Mouse (Mus musculus) c-Kit-positive CD71-positive TER-119-positive erythroid progenitor cells, embryonic 14.5 days (primary cell): ENCODE data around the gene Spast.
"Not testable (repeated sequence)": the region's sequence is repeated elsewhere in the genome, so short reads cannot be mapped to it uniquely, and the experiment has no call there.

Experiments used
- DNase-seq: peaks from one replicate; pipeline ENCODE4 v3.0.0-alpha.2; 2013; ENCODE audit warnings: low spot score

The Spast gene

DNA sequence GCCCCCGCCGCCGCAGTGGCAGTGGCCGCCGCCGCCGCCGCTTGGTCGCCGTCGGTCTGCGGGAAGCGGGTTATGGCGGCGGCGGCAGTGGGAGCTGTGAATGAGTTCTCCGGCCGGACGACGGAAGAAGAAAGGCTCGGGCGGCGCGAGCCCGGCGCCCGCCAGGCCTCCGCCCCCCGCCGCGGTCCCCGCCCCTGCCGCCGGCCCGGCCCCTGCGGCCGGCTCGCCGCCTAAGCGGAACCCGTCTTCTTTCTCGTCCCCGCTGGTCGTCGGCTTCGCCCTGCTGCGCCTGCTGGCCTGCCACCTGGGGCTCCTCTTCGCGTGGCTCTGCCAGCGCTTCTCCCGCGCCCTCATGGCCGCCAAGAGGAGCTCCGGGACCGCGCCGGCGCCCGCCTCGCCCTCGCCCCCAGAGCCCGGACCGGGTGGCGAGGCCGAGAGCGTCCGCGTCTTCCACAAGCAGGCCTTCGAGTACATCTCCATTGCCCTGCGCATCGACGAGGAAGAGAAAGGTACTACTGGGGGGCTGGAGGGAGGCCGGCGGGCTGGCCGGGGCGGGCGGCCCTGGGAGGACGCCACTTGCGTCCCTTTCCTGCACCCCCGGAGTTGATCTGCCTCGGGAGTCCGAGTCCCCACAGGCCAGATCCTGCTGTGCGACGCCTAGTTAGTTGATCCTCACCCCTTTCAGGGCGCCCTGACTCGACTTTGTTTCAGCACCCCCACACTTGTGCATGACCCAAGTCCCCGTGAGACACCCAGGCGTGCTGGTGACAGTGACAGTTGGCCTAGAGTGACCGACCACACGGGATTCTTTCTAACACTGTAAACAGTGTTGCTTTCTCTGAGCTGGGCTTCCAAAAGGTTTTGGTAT lies at the start of gene Spast:
Gene Spast, plus strand, starts transcription at position 51 of the 868 bp plus-strand sequence.
- DNase-seq = peak; percentile 48

DNA sequence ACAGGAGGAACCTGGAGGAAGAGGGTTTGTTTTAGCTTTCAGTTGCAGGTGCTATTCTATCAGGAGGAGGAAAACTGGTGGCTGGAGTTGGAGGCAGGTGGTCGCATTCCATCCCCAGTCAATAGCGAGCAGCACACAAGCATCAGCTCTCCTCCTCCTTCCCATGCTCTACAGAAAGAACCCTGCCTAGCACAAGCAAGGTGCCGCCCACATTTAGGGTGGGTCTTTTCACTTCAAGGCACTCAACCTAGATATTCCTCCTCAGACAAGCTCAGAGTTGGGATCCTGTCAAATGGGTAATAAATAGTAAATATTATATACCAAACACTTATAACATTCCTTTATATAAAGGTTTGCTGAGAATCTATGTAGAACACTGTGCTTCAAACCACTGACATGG lies 48.6 kb upstream of the Spast start:
- DNase-seq = no peak

DNA sequence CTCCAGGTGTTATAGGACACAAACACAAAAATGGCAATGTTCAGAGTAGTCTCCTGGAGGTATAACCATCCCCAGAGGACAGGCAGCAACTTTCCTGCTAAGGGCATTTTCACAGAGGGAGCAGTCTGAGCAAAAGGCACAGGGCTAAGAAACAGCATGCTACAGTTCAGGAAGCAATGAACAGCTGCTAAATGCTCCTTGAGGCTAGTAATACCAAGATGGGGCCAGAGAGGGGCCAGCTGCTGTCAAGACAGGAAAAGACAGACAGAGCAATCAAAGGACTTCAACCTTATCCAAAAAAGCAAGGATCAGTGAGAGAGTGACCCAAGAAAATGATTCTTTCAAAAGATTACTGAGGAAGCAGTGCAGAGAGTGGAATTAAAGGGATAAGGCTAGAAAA lies 47.9 kb upstream of the Spast start:
- no peak for DNase-seq

DNA sequence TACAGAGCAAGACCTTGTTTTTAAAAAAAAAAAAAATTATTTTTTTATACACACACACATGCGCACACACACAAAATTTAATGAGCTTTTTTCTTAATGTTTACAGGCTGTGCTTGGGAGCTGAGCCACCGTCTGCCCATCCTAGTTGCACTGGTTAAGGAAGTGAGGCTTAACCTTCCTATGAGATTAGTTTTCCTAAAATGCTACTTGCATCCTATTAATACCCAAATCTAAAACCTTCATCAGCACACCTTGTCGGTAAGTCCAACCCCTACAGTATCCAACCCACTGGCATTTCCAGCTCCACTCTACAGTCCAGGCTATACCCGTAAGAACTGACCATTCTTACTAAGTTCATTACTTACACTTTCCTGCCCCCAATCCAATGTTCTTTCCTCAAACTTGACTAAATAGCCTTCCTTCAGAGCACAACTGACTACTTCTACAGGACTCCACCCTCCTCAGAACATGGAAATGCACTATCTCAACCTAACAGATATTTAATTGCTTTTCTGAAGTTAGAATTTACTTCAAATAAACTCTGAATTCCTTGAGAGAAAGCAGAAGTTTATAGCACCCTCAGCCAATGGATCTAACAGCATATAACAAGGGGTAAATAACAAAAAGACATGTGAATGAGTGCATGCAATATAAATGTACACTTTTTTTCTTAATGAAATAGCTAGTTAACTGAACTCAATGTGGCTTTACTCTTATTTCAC lies 47.0 kb upstream of the Spast start:
- no peak for DNase-seq

DNA sequence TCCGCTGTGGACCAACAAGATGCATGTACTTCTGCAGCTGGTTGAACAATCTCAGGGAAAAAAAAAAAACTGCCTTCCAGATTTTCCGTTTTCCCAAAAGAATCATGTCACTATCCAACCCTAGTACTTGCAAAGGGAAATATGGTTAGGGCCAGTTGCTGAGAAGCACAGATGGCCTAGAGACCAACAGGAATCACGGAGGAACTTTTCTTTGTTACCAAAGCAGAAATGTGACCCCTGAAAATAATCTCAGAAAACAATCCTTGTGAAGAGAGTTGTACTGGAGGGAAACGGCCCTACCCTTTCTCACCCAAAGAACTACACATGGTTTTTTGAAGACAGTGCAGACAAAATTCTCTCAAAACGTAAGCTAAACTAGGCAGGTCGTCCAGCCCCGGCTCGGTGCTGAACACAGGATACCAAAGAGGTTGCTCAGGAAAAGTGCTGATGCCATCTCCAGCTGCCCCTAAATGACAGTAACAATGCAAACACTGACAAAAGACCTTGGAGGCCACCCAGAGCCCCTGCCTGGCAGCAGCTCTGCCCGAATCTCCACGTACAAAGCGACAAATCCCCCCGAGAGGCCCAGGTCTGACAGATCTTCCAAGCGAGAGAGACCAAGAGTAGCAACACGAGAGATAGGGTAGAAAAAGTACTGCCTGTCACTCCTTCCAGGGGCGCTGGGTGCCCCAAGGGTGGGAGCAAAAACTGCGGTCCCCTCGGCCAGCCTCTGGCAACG lies 44.9 kb upstream of the Spast start:
- DNase-seq = no peak

DNA sequence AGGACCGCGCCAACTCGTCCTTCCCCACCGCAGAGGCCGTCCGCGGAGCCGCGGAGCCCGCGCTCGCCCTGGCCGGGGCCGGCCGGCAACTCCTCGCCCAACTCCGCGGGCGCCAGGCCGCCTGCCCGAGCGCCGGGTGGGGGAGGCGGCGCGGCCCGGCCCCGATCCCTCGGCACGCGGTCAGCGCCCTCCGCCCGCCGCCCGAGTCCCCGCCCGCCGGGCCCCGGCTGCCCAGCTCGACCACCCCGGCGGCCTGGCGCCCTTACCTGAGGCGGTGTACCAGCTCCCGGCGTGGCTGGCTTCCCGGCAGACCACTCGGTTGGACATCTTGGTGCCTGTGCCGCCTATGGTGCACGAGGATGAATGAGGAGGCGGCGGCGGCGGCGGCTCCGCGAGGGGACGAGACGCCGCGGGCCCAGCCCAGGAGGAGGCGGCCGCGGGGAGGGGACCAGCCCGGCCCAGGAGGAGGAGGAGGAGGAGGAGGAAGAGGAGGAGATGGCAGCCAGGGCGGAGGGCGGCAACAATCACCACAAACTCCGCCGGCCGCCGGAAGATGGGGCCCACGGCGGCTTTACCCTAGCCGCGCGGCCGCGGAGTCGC lies 44.3 kb upstream of the Spast start:
- DNase-seq = peak; percentile 72

DNA sequence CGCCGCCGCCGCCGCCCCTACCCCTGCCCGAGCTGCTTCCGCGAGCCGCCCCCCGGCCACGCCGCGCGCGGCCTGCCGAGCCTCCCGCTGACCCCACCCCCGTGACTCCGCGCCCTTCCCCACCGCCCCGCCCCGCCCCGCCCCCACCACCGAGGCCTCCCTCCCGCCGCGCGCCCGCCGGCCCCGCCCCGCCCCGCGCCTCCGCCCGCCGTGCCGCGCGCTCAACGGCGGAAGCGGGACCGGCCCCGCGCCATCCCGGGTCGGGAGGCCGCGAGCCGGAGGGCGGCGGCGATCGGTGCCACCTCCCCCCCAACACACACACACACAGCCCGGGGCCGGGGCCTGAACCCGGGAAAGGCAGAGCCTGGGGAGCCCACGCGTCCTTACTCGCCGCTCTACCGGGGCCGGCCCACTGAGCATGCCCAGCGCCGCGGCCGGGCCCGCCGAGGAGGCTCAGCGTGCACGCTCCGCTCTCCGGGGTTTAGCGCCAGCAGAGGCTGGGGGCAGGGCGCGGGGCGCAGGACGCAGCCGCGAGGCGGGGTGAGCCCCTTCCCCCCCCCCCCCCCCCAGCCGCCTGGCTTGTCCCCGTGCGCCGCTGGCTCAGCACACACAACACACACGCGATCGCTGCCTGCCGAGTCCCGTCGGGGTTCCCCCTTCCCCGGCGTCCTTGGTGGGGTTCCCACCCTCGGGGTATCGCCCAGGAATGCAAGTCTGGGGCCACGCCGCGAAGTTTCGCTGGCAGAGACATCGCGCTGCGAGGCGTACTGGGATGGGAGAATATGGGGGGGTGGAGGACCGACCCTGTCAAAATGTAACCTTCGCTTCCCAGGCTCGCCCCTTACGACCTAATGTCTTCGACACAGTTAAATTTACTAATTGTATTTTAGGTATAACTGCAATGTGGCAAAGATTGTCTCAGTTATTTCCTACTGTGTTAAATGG lies 43.5 kb upstream of the Spast start, which contains the start of gene Memo1:
Gene Memo1, minus strand, starts transcription at position 496 of the 945 bp plus-strand sequence.
- DNase-seq = no peak

DNA sequence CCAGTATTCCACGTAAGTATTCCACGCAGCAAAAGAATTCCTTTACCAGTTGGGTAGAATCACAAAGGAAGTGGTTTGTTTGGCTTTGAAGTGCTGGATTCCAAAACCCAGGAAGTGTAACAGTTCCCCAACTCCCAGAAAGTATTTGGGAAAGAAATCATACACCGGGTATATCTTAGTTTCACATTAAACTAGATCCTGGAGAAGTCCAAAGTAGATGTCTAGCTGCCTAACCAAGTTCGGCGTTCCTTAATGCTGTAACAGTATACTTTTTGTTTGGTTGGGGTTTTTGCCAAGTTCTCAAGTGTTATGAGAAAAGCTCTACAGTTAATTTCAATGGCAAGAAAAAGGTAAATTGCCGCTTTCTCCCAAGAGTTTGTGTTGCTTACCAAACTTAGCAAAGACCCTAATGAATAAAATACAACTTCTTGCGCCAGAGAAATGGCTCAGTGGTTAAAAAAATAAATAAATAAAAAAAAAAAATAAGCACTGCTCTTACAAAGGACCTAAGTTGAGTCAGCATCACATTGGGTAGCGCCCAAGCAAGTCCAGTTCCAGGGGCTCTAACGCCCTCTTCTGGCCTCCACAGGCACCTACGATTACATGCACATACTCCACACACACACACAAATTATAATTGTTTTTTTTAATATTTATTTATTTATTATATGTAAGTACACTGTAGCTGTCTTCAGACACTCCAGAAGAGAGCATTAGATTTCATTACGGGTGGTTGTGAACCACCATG lies 42.5 kb upstream of the Spast start:
- peak; percentile 67 for DNase-seq

DNA sequence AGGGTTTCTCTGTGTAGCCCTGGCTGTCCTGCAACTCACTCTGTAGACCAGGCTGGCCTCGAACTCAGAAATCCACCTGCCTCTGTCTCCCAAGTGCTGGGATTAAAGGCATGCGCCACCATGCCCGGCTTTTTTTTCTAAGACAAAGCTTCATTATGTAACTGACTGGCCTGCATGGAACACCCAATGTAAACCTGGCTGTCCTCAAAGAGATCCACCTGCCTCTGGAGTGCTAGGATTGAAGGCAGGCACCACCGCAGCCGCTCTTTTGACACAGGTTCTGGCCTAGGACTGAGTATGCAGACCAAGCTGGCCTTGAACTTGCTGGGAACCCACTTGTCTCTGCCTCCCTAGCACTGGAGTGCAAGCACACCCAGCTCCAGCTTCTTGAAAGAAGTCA lies 41.8 kb upstream of the Spast start:
- DNase-seq = not testable (repeated sequence)

DNA sequence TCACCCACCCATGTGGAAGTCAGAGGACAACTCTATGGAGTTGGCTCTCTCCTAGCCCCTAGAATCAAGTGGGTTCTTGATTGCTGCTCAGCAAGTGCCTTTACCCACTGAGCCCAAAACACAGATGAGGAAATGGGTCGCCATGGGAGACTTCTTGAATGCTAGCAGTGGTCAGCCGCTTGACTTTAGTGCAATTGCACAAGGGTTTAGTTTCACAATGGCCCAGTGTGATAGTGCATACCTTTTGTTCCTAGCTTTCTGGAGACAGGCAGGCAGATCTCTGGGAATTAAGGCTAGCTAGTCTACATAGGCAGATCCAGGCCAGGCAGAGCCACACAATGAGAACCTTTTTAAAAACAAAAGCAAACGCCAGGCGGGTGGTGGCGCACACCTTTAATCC lies 38.7 kb upstream of the Spast start:
- DNase-seq = no peak

DNA sequence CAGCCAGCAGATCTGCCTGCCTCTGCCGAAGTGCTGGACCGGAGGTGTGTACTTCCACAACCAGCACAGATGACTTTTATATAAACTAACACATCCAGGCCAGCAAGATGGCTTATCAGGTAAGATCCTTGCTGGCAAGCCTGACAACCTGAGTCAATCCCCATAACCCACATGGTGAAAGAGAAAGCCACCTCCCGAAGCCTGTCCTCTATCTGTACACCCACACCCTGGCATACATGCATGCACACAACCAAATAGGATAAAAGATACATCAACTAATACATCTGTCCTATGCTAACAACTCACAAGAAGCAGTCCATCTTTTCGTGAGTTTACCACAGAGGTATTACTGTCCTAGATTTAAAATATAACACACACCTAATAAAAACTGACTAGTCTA lies 34.7 kb upstream of the Spast start:
- peak; percentile 58 for DNase-seq

DNA sequence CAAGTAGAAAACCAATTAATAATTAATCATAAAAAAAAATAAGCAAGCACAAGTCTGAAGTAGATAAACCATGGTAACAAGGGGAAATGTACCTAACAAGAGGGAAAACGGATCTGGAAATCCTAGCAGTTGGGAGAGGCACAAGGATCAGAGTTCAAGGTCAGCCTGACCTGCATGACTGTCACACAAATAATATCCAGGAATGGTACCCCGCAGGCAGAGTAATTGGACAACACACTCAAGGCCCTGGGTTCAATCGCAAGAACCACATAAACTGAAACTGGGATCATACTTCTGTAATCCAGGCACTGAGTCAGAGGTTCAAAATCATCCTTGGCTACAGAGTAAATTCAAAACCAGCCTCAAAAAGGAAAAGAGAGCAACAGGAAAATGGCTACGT lies 33.2 kb upstream of the Spast start:
- DNase-seq = no peak

DNA sequence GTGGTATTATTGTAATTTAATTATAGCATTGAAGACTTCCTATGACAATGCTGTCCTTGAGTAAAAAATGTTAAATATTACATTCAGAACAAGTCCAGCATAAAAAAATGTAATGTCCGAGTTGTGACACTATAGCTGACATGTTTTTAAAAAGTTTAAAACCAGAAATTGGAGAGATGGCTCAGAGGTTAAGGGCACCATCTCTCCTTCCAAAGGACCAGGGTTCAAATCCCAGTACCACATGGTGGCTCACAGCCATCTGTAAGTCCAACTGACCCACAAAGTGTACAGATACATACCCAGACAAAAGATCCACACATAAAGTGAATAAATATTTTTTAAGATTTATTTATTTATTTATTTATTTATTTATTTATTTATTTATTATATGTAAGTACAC lies 32.8 kb upstream of the Spast start:
- no peak for DNase-seq

DNA sequence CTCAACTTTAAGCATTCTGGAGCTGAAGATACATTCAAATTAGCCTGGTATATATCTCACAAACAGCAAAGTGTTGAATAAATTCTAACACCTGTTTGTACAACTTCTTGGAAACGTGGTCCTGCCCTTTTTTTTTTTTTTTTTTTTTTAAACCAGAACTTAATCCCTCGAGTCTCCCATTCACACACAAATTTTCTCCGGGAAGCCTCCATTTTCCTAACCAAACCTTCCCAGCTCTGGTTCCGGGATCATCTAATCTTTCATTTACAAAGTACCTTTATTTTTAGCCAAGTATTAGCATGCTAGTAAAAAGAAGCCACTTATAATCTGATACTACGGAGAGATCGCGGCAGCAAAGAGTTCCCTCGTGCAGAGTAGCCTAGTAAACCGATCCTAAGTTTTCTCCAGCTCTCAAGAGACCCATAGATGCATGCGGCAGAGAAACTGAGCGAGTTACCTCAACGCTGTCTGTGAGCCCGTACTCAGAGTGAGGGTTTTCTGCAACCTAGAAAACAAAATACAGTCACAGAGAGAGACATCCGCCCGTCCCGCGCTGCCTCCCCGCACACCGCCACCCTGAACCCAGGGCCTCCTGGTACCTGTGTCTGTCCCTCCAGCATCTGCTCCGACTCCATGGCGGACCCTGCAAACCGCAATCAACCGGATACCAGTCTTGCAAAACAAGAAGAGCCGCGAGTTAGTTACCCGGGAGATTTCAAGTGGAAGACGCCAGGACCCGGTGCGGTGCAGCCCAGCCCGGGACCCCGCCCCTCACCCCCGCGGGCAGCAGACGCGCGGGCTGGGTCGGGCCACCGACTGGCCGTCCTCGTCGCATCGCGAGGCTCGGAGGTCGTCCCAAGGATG lies 23.1 kb upstream of the Spast start:
- peak; percentile 42 for DNase-seq

DNA sequence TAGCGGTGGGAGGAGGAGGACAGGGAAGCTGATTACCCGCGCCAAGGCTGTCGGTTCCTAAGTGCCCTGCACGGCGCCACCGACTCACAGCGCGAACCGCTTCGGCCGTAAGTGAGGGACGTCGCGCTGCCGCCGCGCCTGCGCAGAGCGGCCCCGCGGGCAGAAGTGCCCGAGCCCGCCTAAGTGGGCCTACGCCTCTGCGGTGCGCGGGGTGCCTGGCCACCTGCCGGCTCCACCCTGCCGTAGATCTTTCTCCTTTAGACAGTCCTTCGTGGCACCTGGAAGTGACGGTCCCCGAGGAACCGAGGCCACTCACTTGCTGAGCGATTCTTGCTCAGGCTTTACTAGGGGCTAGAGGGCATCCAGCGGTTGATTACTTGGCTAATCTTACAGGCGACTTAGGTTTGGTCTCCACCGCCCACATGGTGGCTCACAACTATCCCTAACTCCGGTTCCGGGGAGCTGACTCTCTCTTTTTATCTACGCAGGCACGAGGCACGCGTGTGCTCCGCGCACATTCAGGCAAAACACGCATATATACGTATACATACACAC lies 22.4 kb upstream of the Spast start:
- DNase-seq = peak; percentile 84

DNA sequence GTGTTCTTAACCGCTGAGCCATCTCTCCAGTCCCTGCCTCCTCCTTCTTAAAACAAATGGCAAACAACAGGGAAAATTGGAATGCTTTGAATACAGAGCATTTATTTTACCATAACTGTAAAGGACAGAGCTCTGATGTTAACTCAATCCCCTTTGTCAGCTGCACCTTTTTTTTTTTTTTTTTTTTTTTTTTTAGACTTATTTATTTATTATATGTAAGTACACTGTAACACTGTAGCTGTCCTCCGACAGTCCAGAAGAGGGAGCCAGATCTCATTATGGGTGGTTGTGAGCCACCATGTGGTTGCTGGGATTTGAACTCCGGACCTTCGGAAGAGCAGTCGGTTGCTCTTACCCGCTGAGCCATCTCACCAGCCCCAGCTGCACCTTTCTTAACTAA lies 20.1 kb upstream of the Spast start:
- no peak for DNase-seq

DNA sequence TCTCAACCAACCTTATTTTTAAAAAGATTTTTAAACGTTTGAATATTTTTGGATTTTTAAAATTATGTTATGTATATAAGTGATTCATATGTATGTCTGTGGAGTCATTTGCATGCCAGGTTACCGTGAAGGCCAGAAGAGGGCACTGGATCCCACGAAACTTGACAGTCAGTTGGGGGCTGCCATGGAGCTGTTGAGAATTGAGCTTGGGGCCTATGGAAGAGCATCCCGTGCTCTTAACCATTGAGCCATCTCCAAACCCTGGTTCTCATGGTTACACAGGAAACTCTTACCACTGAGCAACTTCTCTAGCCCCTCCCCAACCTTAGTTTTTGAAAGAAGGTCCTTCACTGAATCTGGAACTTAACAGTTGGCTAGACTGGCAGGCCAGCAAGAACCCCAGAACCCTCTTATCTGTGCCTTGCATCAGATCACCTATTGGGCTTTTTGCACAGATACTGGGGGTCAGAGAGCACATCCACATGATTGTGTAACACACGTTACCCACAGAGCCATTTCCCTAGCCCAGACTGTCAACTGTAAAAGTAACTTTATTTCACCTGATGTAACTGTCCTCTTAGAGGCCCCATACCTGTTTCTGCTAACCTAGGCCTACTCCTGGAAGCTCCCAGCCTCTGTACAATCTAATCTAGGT lies 16.3 kb upstream of the Spast start:
- no peak for DNase-seq

DNA sequence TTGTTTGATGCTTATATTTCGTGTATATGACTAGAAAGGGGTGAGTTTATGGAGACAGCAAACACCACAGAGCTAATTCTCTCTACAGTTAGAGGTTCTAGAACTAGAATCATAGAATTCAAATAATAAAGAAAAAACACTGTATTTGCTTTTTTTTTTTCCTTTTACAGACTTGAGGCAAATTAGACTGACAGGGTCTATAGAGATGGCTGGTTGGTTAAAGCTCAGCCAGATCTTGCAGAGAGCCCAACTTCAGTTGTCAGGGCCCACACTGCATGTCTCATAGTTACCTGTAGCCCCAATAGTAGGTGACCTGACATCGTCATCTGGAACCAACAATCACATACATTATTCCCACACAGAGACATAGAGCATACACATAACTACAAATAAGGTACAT lies 14.9 kb upstream of the Spast start, which contains the start of gene Dpy30:
Gene Dpy30, minus strand, starts transcription at position 101 of the 400 bp plus-strand sequence.
- DNase-seq = no peak
